Mouse (Mus musculus) right cerebral cortex, adult 2 months (tissue): ENCODE data around the gene Fzr1.

Source experiments
- DNase-seq, 2 experiments: peaks; one replicate each; pipeline ENCODE4 v3.0.0; 2021 to 2022; ENCODE audit warnings: low spot score in 2 of 2

Gene Fzr1

DNA sequence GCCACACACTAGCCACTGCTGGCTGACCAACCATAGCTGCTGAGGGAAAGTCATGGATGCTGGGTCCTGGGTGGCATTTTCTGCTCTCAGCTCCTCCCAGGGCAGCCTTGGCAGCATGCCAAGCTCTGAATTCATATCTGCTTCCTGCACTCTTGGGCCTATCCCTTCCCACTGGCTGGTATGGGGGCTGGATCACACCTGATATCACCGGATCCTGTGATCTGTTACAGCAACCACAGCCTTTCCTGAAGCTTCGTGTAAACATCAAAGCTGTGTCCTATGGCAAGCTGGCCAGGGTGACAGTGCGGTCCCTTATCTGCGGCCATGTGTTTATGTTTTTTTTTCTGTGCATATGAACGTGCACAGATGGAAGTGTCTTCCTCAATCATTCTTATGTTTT lies 3.7 kb upstream of the Fzr1 start:
- no peak for DNase-seq

GRCm38 (mm10) chr10:81379809-81380378 lies 1.6 kb upstream of the Fzr1 start:
- DNase-seq, result no peak

DNA sequence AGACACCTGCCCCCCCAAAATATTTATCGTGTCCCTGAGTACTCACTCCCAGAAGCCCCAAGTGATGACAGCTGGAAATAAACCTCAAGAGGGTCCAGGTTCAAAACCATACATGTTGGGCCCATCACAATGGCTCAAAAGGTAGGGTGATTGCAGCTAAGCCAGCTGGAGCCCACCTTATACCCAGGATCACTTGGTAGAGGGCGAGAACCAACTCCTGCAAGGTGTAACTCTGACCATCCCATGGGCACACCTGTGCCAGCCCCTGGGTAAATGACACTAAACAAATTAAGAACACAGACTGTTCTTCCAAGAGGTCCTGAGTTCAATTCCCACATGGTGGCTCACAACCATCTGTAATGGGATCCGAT lies 852 bp upstream of the Fzr1 start:
- DNase-seq, result no peak

DNA sequence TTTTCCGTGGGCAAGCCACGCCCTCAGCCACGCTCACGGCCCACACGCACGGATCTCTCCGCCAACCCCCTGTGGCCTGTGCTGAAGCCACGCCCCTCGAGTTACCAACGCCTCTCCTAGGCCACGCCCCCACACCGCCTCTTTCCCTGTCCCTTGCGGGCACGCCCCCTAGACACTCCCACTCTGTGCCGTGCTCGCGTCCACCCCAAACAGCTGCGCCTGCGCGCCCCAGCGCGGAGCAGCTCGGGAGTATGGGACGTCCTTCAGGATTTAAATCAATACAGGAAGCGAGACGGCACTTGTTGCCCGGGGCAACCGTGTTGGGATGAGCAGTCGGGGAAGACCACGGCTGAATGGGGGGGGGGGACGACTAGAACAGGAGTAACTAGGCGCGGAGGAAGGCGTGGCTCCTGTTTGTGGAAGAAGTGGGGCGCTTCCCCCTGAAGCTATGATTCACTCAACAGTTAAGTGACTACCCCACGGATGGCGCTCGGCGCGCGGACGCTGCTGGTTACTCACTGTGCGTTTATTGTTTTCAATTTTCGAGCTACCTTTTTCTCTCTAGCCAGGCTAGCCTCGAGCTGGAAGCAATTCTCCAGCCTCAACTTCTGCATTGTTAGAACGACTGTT lies 352 bp upstream of the Fzr1 start:
- peak; percentile 100 for DNase-seq

DNA sequence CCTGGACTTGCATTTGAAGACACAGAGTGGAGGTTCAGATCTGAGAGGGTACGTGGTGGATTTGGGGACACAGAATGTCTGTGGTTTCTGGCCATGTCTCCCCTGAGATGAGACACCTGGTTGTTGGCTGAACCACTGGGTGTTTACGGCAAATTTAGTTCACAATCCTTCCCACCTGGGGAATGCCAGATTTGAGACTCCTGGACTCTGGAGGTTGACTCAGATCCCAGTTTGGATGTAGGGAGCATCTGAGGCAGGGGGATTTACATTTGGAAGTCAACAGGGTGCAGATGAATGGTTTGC lies 1.0 kb downstream of the Fzr1 start:
- DNase-seq, result no peak

DNA sequence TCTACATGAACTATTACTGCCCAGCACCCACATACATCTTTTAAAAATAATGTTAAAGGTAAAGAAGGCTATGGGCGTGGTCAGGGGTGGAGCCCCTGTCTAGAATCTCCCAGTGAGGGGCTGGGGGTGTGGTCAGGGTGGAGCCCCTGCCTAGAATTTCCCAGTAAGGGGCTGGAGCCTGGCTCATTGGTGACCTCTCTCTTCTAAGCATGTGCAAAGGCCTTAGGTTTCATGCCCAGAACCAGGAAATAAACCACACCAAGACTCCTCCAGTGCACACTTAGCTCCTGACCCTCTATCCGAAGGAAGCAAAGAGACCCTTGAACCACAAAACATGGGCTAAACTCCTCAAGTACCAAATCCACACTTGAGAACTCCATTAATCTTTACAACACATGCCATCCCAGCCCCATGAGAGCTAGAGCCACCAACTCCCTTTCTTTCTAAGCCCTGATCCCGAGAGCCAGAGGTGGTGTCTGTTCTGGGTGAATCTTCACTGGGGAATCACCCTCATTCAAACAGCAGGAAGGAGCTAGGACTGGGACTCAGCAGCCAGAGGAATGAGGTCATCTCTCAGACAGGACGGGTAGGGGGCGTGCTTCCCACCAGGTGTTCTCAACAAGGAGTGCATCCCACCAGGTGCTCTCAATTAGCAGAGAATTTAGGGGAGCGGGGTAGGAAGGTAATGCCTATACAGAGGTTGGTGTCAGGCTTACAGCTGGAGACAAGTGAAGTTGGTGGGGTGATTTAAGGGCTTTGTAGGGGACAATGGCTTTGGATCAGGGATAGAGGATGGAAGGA lies 1.6 kb downstream of the Fzr1 start:
- DNase-seq, result no peak

DNA sequence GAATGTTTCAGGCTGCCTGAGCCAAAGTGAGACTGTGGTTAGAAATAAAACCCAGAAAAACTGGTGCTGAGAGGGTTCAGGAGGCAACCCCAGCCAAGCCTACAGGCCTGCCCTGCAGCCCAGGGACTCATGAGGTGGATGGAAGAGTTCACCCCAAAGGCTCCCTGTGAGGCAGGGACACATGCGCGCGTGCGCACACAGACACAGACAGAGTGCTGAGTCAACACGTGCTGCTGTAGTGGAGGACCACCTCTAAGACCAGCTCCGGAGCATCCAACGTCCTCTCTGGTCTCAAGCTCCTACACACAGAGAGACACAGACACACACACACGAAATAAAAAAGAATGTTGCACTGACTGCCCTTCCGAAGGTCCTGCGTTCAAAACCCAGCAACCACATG lies 3.0 kb downstream of the Fzr1 start:
- no peak for DNase-seq

GRCm38 (mm10) chr10:81367207-81367495 lies 11.2 kb downstream of the Fzr1 start:
- no peak for DNase-seq

GRCm38 (mm10) chr10:81366477-81367206 lies 11.7 kb downstream of the Fzr1 start:
- DNase-seq, result no peak

GRCm38 (mm10) chr10:81365672-81366476 lies 12.4 kb downstream of the Fzr1 start, which contains the start of gene 4930404N11Rik:
4930404N11Rik (minus strand) TSS chr10:81365816.
- DNase-seq, result no peak

GRCm38 (mm10) chr10:81365073-81365472 lies 13.2 kb downstream of the Fzr1 start:
- no peak for DNase-seq

DNA sequence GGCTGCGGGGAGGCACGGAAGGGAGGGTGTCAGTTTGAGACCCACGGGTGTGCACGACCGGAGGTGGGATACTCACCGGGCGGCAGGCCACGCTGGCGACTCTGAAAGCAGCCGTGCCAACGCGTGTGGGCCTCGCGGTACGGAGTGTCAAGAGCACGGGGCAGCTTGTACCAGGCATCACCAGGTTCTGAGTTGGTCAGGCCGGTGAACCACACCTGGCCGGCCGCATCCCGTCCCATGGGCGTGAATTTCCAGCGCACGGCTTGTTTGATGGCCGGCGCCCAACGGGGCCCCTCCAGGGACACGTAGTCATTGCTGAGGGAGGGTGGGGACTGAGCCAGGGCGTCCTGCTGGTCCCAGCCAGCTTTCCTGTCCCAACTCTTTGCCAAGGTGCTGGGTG lies 13.7 kb downstream of the Fzr1 start:
- no peak for DNase-seq

GRCm38 (mm10) chr10:81363436-81364346 lies 14.6 kb downstream of the Fzr1 start:
- no peak for DNase-seq

GRCm38 (mm10) chr10:81362336-81362949 lies 15.9 kb downstream of the Fzr1 start:
- no peak for DNase-seq

- DNase-seq, result no peak
These were observed 17.6 kb downstream of the Fzr1 start for GRCm38 (mm10) chr10:81360721-81361120.

DNA sequence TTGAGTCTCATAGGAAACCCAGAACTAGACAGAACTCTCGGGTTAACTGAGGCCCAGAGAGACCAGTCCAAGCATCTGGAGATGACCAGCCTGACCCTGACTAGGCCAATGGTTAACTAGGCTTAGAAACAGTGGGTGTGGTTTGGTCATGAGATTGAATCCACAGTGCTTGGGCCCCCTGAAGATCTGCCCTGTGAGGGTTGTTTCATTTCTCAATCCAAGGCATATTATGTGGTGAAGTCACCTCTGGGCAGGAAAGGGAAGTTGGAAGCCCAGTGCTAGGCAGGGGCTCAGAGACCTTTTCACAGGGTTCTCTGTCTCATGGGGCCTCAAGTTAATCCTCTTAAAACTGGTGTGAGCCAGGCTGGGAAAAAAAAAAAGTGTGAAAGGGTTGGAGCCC lies 19.5 kb downstream of the Fzr1 start:
- DNase-seq, result no peak

GRCm38 (mm10) chr10:81358209-81358608 lies 20.1 kb downstream of the Fzr1 start:
- DNase-seq, result no peak

GRCm38 (mm10) chr10:81356991-81357844 lies 21.1 kb downstream of the Fzr1 start, which contains the start of gene Mfsd12:
Mfsd12 (plus strand) TSS chr10:81357491.
- DNase-seq, result peak; percentile 89 to 90

GRCm38 (mm10) chr10:81356352-81356990 lies 21.8 kb downstream of the Fzr1 start:
- no peak for DNase-seq
